Mouse (Mus musculus) CH12.LX (cell line): ENCODE data around the gene Cox19. TPM values are rescaled to one million over a fixed set of nuclear protein-coding genes. Genes with fewer than 3 reads are reported as not detected.
A peak's percentile ranks its signal among the peaks of the same experiment; 100 is the strongest.

Experiments
- DNase-seq: peaks from one replicate; pipeline ENCODE4 v3.0.0-alpha.2; 2013; ENCODE audit errors: extremely low read depth
- H3K27ac ChIP-seq: 2 replicates; pipeline ENCODE4 v1.5.1; 2012; ENCODE audit warnings: low read depth, mild to moderate bottlenecking, control low read depth, moderate library complexity; ENCODE audit not compliant: insufficient read depth
- H3K27me3 ChIP-seq: replicated peaks from 2 replicates; pipeline ENCODE3; 2012; ENCODE audit warnings: inconsistent platforms
- H3K36me3 ChIP-seq, 2 experiments: replicated peaks in 1 of 2; 2 replicates each; pipeline versions ENCODE3 to v1.6.1; 2012; ENCODE audit warnings: inconsistent platforms in 1 of 2, low read length in 1 of 2, mild to moderate bottlenecking in 1 of 2, mixed read lengths in 1 of 2, moderate library complexity in 1 of 2; ENCODE audit not compliant: control insufficient read depth in 1 of 2, insufficient read depth in 1 of 2
- H3K4me1 ChIP-seq, 2 experiments: 2 replicates each; pipeline ENCODE4 v1.6.1; 2012; ENCODE audit warnings: inconsistent platforms in 1 of 2, moderate library complexity in 1 of 2; ENCODE audit not compliant: insufficient read depth in 2 of 2, control insufficient read depth in 1 of 2
- H3K4me2 ChIP-seq: 2 replicates; pipeline ENCODE4 v1.6.1; 2012; ENCODE audit warnings: low read depth, mild to moderate bottlenecking, control low read depth; ENCODE audit not compliant: poor library complexity, insufficient read depth, severe bottlenecking
- H3K4me3 ChIP-seq, 3 experiments: fragments of 150-350 bp in 1 of 3; sonication (generic) in 1 of 3; replicated peaks in 1 of 3; 2 replicates each; pipeline versions ENCODE3 to v1.5.1; 2011 to 2012; ENCODE audit warnings: low read depth in 2 of 3, low read length in 2 of 3, mild to moderate bottlenecking in 2 of 3, moderate library complexity in 2 of 3, control low read depth in 1 of 3, improper control_type of control experiment in 1 of 3, inconsistent platforms in 1 of 3, mixed read lengths in 1 of 3; ENCODE audit not compliant: poor library complexity in 1 of 3
- H3K79me2 ChIP-seq: replicated peaks from 2 replicates; pipeline ENCODE4 v1.6.1; 2012; ENCODE audit warnings: mild to moderate bottlenecking, moderate library complexity; ENCODE audit not compliant: control insufficient read depth, poor library complexity, insufficient read depth, severe bottlenecking; ENCODE audit errors: extremely low read depth
- H3K9ac ChIP-seq: 2 replicates; pipeline ENCODE4 v1.6.1; 2012; ENCODE audit warnings: low read depth, mild to moderate bottlenecking, control low read depth, moderate library complexity; ENCODE audit not compliant: insufficient read depth
- H3K9me3 ChIP-seq: replicated peaks from 2 replicates; pipeline ENCODE3; 2012; ENCODE audit warnings: low read length, inconsistent platforms, mixed read lengths
- BHLHE40 ChIP-seq: IDR thresholded peaks from 2 replicates; pipeline ENCODE4 v1.6.1; 2011; ENCODE audit warnings: mild to moderate bottlenecking, low read depth, low read length, improper control_type of control experiment
- CHD1 ChIP-seq: IDR thresholded peaks from 2 replicates; pipeline ENCODE4 v1.6.1; 2012; ENCODE audit warnings: low read depth, low read length, improper control_type of control experiment, inconsistent platforms
- CHD2 ChIP-seq: IDR thresholded peaks from 2 replicates; pipeline ENCODE4 v1.6.1; 2011; ENCODE audit warnings: low read length, improper control_type of control experiment
- EP300 ChIP-seq: IDR thresholded peaks from 2 replicates; pipeline ENCODE4 v1.6.1; 2011; ENCODE audit warnings: low read length, improper control_type of control experiment
- GABPA ChIP-seq: IDR thresholded peaks from 2 replicates; pipeline ENCODE4 v1.6.1; 2012; ENCODE audit warnings: low read depth, low read length, improper control_type of control experiment, inconsistent platforms; ENCODE audit not compliant: insufficient replicate concordance
- IRF4 ChIP-seq: IDR thresholded peaks from 2 replicates; pipeline ENCODE4 v1.6.1; 2014; ENCODE audit warnings: low read depth, mild to moderate bottlenecking, inconsistent platforms, low read length, improper control_type of control experiment
- JUN ChIP-seq: IDR thresholded peaks from 2 replicates; pipeline ENCODE4 v1.6.1; 2011; ENCODE audit warnings: low read depth, mild to moderate bottlenecking, low read length, improper control_type of control experiment, moderate library complexity; ENCODE audit not compliant: insufficient read depth
- JUND ChIP-seq: conservative IDR thresholded peaks from 2 replicates; pipeline ENCODE4 v1.6.1; 2011; ENCODE audit warnings: low read depth, low read length, improper control_type of control experiment
- KAT2A ChIP-seq: IDR thresholded peaks from 2 replicates; pipeline ENCODE4 v1.6.1; 2012; ENCODE audit warnings: low read length, improper control_type of control experiment, inconsistent platforms; ENCODE audit not compliant: insufficient replicate concordance
- MAFK ChIP-seq: IDR thresholded peaks from 2 replicates; pipeline ENCODE4 v1.6.1; 2011; ENCODE audit warnings: low read length, improper control_type of control experiment; ENCODE audit not compliant: insufficient replicate concordance
- MAX ChIP-seq: IDR thresholded peaks from 2 replicates; pipeline ENCODE4 v1.6.1; 2011; ENCODE audit warnings: low read length, improper control_type of control experiment
- MXI1 ChIP-seq: IDR thresholded peaks from 2 replicates; pipeline ENCODE4 v1.6.1; 2011; ENCODE audit warnings: mild to moderate bottlenecking, low read depth, low read length, improper control_type of control experiment
- NELFE ChIP-seq: IDR thresholded peaks from 2 replicates; pipeline ENCODE4 v1.6.1; 2011; ENCODE audit warnings: low read depth, low read length, improper control_type of control experiment
- POLR2A ChIP-seq: IDR thresholded peaks from 2 replicates; pipeline ENCODE4 v1.6.1; 2011; ENCODE audit warnings: low read depth, mild to moderate bottlenecking, improper control_type of control experiment, low read length
- POLR2AphosphoS2 ChIP-seq: IDR thresholded peaks from 2 replicates; pipeline ENCODE4 v1.6.1; 2011; ENCODE audit warnings: low read depth, low read length, improper control_type of control experiment
- RAD21 ChIP-seq: IDR thresholded peaks from 2 replicates; pipeline ENCODE4 v1.6.1; 2011; ENCODE audit warnings: low read depth, mild to moderate bottlenecking, low read length, improper control_type of control experiment, moderate library complexity
- RCOR1 ChIP-seq: conservative IDR thresholded peaks from 2 replicates; pipeline ENCODE4 v1.6.1; 2012; ENCODE audit warnings: low read depth, mild to moderate bottlenecking, inconsistent platforms, low read length, improper control_type of control experiment
- SMC3 ChIP-seq: IDR thresholded peaks from 2 replicates; pipeline ENCODE4 v1.6.1; 2011; ENCODE audit warnings: low read depth, low read length, improper control_type of control experiment
- TBP ChIP-seq: conservative IDR thresholded peaks from 2 replicates; pipeline ENCODE4 v1.6.1; 2011; ENCODE audit warnings: low read depth, low read length, improper control_type of control experiment
- TCF12 ChIP-seq: IDR thresholded peaks from 2 replicates; pipeline ENCODE4 v1.6.1; 2014; ENCODE audit warnings: low read depth, mild to moderate bottlenecking, inconsistent platforms, low read length, improper control_type of control experiment
- UBTF ChIP-seq: IDR thresholded peaks from 2 replicates; pipeline ENCODE4 v1.6.1; 2012; ENCODE audit warnings: low read depth, mild to moderate bottlenecking, inconsistent platforms, low read length, improper control_type of control experiment, moderate library complexity
- USF2 ChIP-seq: conservative IDR thresholded peaks from 2 replicates; pipeline ENCODE4 v1.6.1; 2011; ENCODE audit warnings: low read depth, low read length, improper control_type of control experiment
- ZMIZ1 ChIP-seq: IDR thresholded peaks from 2 replicates; pipeline ENCODE4 v1.6.1; 2012; ENCODE audit warnings: low read depth, mild to moderate bottlenecking, inconsistent platforms, low read length, improper control_type of control experiment
- dilution Hi-C: fragments of 300-500 bp; cut with MboI; formaldehyde crosslinking; loops from 2 replicates; pipeline ENCODE4 v1.14.3; 2020; ENCODE audit warnings: low sequenced_read_pairs; ENCODE audit not compliant: extremely low pct_unique_long_range_greater_than_20kb, extremely low pct_ligation_motif_present
- in situ Hi-C: fragments of 300-500 bp; cut with MboI; formaldehyde crosslinking; loops from 3 replicates; pipeline ENCODE4 v1.14.3; 2019; ENCODE audit warnings: low sequenced_read_pairs, low pct_ligation_motif_present, low pct_unique_long_range_greater_than_20kb, mixed read lengths
- polyA plus RNA-seq: library from polyadenylated mRNA; unstranded; fragments of >175 nt; gene quantifications from 2 replicates; pipeline ENCODE4 v1.2.1, GENCODE M21; 2012; ENCODE audit warnings: low read depth; ENCODE audit not compliant: insufficient read length
- total RNA-seq, 2 experiments: library from RNA; depleted of rRNA; stranded (reverse); fragments of 300-350 nt in 1 of 2; fragments of >200 nt in 1 of 2; gene quantifications; 2 replicates each; pipeline ENCODE4 v1.2.3; 2012 to 2014

Gene Cox19
- total and polyA plus RNA-seq, 3 experiments, result 30.1 to 70.1 (median 32.1) TPM

GRCm38 (mm10) chr5:139352317-139352716 is 1.1 kb upstream of the Cox19 start, which contains the start of gene Cyp2w1:
Cyp2w1 (plus strand) TSS chr5:139352617.
- H3K36me3 ChIP-seq, result peaks cover 0 to 5% of the 10 kb centered on the region in 2 experiments
- H3K27me3 ChIP-seq, result no peaks in the 10 kb centered on the region
- TF ChIP-seq CHD2 (no peak), BHLHE40 (no peak), SMC3 (no peak), IRF4 (no peak), USF2 (no peak), JUN (no peak), TBP (no peak)
- in situ Hi-C loops, result loop anchor here (25.0 kb wide), 1 partner anchor 110 kb away; the partner anchor contains the start of gene 3110082I17Rik
- no peak within 1 kb of the TSS for H3K27ac ChIP-seq
- no peaks in the 10 kb centered on the region for H3K9me3 ChIP-seq
- H3K4me1 ChIP-seq, result peaks cover 18 to 26% of the 10 kb centered on the region in 2 experiments
- peak within 1 kb of the TSS; percentile 27; the same call in 1 of the 2 replicates for H3K4me2 ChIP-seq
- H3K9ac ChIP-seq, result no peak within 1 kb of the TSS
- H3K79me2 ChIP-seq, result no peaks in the 10 kb centered on the region
- DNase-seq, result no peak
- no peak within 1 kb of the TSS for H3K4me3 ChIP-seq
- dilution Hi-C loops, result no loop called here

- H3K9ac ChIP-seq, result no peak overlapping the region
These were observed 410 bp upstream of the Cox19 start for GRCm38 (mm10) chr5:139351628-139352027.

More at GRCm38 (mm10) chr5:139351628-139352027, 410 bp upstream of the Cox19 start:
- H3K27me3 ChIP-seq, result peaks cover 3% of the 10 kb centered on the region
- no peaks in the 10 kb centered on the region for H3K9me3 ChIP-seq
- TF ChIP-seq TBP, result no peak
- TF ChIP-seq NELFE, result no peak
- TF ChIP-seq JUN, result no peak
- TF ChIP-seq ZMIZ1, result no peak
- TF ChIP-seq BHLHE40, result no peak
- TF ChIP-seq MAFK, result no peak
- TF ChIP-seq POLR2AphosphoS2, result no peak
- TF ChIP-seq CHD1, result no peak
- no peak for TF ChIP-seq KAT2A
- no peak for TF ChIP-seq MAX
- TF ChIP-seq RAD21, result no peak
- no peak for TF ChIP-seq MXI1
- TF ChIP-seq POLR2A, result no peak
- TF ChIP-seq UBTF, result no peak
- TF ChIP-seq GABPA, result no peak
- no peak for TF ChIP-seq TCF12
- TF ChIP-seq EP300, result no peak
- TF ChIP-seq RCOR1, result no peak
- no peak for TF ChIP-seq JUND
- TF ChIP-seq, all 38 proteins: peak for 0
- peaks cover 0 to under 1% of the 10 kb centered on the region in 2 experiments for H3K36me3 ChIP-seq
- in situ Hi-C loops, result loop anchor here (25.0 kb wide), 1 partner anchor 111 kb away; the partner anchor contains the start of gene 3110082I17Rik
- H3K79me2 ChIP-seq, result no peaks in the 10 kb centered on the region
- no peak overlapping the region for H3K4me3 ChIP-seq
- peaks cover 18 to 26% of the 10 kb centered on the region in 2 experiments for H3K4me1 ChIP-seq
- H3K27ac ChIP-seq, result no peak overlapping the region
- peak; percentile 58 for DNase-seq
- H3K4me2 ChIP-seq, result peak overlapping the region; percentile 27; the same call in 1 of the 2 replicates
- dilution Hi-C loops, result no loop called here
